Mouse (Mus musculus) midbrain, postnatal 0 days (tissue): ENCODE data around the gene Med21. TPM values are rescaled to one million over a fixed set of nuclear protein-coding genes. Genes with fewer than 3 reads are reported as not detected.
A peak's percentile ranks its signal among the peaks of the same experiment; 100 is the strongest.

Experiments
- ATAC-seq: fragments of 200-750 bp; cut with Nextera tagmentation; 2 replicates; pipeline ENCODE4 v1.8.0; 2017; ENCODE audit warnings: moderate number of reproducible peaks, mild to moderate bottlenecking, moderate TSS enrichment, moderate library complexity; ENCODE audit not compliant: low FRiP score
- DNase-seq: peaks from one replicate; pipeline ENCODE4 v3.0.0-alpha.2; 2015; ENCODE audit warnings: low spot score
- H3K27ac ChIP-seq: fragments of 300-500 bp; sonication (generic); 2 replicates; pipeline ENCODE4 v1.5.1; 2014; ENCODE audit warnings: low read depth, mild to moderate bottlenecking, low read length, mixed read lengths
- H3K27me3 ChIP-seq: fragments of 300-500 bp; sonication (generic); 2 replicates; pipeline ENCODE4 v1.6.1; 2014; ENCODE audit warnings: low read length, control low read depth, mixed read lengths; ENCODE audit not compliant: insufficient read depth
- H3K36me3 ChIP-seq: fragments of 300-500 bp; sonication (generic); 2 replicates; pipeline ENCODE4 v1.6.1; 2014; ENCODE audit warnings: low read length, control low read depth, mixed read lengths; ENCODE audit not compliant: insufficient read depth
- H3K4me1 ChIP-seq: fragments of 300-500 bp; sonication (generic); 2 replicates; pipeline ENCODE4 v1.6.1; 2014; ENCODE audit warnings: mild to moderate bottlenecking, control low read depth, antibody characterized with exemption, low read length, mixed read lengths; ENCODE audit not compliant: insufficient read depth
- H3K4me2 ChIP-seq: fragments of 300-500 bp; sonication (generic); 2 replicates; pipeline ENCODE4 v1.6.1; 2014; ENCODE audit warnings: low read depth, mild to moderate bottlenecking, low read length, mixed read lengths; ENCODE audit not compliant: poor library complexity, severe bottlenecking
- H3K4me3 ChIP-seq: fragments of 300-500 bp; sonication (generic); 2 replicates; pipeline ENCODE4 v1.5.1; 2014; ENCODE audit warnings: low read depth, mild to moderate bottlenecking, low read length, moderate library complexity
- H3K9ac ChIP-seq: fragments of 300-500 bp; sonication (generic); replicated peaks from 2 replicates; pipeline ENCODE4 v1.6.1; 2014; ENCODE audit warnings: mild to moderate bottlenecking, low read length, moderate library complexity, mixed read lengths; ENCODE audit not compliant: poor library complexity, severe bottlenecking
- H3K9me3 ChIP-seq: fragments of 300-500 bp; sonication (generic); 2 replicates; pipeline ENCODE4 v1.6.1; 2016; ENCODE audit warnings: low read length, control low read depth
- CTCF ChIP-seq: IDR thresholded peaks from 2 replicates; pipeline ENCODE4 v1.5.1; 2016; ENCODE audit warnings: antibody characterized with exemption, mild to moderate bottlenecking
- WGBS: fragments of 180-500 bp; shearing (Covaris S2); extraction: QIAGEN DNeasy Blood & Tissue Kit; methylation state at CpG from one replicate; pipeline ENCODE4 v1.1.7; 2014; 5-methylcytosine and 5-hydroxymethylcytosine counted together
- polyA plus RNA-seq: library from polyadenylated mRNA; unstranded; fragments of >200 nt; fragmentation: Nextera tagmentation; extraction: Ambion mirVana; gene quantifications from 2 replicates; pipeline ENCODE4 v1.2.1, GENCODE M21; 2015
- total RNA-seq: library from RNA; depleted of rRNA; stranded (reverse); fragments of >200 nt; gene quantifications from 2 replicates; pipeline ENCODE4 v1.2.3, GENCODE M21; 2014

The Med21 gene
- total and polyA plus RNA-seq, 2 experiments from 2014 or later = 34.6 to 101 TPM

DNA sequence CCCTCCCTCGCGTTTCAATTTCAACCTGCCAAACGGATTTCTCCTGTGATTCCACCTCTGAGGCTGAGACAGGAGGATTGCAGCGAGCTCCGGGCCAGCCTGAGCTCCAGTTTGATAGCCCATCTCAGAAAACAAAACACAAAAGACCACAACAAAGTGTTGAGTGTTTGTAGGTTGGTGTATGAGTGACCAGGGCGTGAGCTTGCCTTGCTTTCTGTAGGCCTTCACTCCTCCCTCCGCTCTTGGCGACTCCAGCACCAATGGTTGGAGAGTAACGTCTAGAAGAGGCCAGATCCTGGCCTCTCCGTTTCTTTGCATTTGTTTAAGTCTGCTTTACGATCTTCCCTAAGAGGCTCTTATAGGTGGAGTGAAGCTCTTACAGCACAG lies 830 bp downstream of the Med21 start:
- Histone ChIP-seq H3K27me3 (no peaks in the 10 kb centered on the region), H3K9ac (peak overlapping the region; percentile 81), H3K4me3 (peak overlapping the region; percentile 83), H3K36me3 (no peaks in the 10 kb centered on the region), H3K4me1 (no peaks in the 10 kb centered on the region; the same call in 1 of the 2 replicates), H3K4me2 (peak overlapping the region; percentile 84), H3K9me3 (no peaks in the 10 kb centered on the region), H3K27ac (peak overlapping the region; percentile 79; the same call in 1 of the 2 replicates)
- DNase-seq = no peak
- no peak for TF ChIP-seq CTCF
- WGBS = 43% methylated on average over 11 of the region's 11 CpGs
- ATAC-seq = no peak

DNA sequence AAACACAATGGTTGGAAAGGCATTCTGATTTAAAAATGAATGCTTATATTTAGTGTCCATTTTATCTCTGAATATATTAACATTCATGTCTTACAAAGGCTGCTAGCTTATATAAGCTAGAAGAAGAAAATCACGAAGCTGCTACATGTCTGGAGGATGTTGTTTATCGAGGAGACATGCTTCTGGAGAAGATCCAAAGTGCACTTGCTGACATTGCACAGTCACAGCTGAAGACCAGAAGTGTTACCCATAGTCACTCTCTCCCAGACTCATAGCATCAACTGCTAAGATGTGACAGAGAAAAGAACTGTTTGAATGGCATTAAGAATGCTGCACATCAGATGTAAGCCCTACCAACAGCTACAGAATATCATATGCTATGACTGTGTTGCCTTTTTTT lies 7.7 kb downstream of the Med21 start:
- Histone ChIP-seq H3K9ac (no peak overlapping the region), H3K4me3 (no peak overlapping the region), H3K36me3 (no peaks in the 10 kb centered on the region), H3K9me3 (no peaks in the 10 kb centered on the region), H3K4me2 (no peak overlapping the region), H3K4me1 (no peaks in the 10 kb centered on the region), H3K27ac (no peak overlapping the region), H3K27me3 (no peaks in the 10 kb centered on the region)
- ATAC-seq = no peak
- TF ChIP-seq CTCF = no peak
- WGBS = 93% methylated on average over 2 of the region's 2 CpGs
- DNase-seq = no peak

DNA sequence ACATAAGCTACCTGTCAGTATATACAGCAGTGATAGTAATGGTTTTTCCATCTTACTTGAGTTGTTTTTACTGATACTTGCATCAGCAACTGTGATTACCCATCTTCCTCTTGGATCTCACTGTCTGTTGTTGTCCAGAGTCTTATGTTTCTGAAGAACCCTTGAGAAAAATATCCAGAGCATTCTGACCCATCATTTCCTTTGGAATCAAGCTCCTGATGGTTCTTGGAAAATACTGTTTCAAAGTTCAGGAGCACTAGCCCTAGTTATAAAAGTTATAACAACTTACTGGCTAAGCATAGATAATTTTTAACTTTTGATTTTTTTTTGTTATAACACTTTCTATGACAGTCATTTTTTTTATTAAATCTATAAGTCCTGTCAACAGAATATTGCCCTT lies 9.1 kb downstream of the Med21 start:
- Histone ChIP-seq H3K9ac (no peak overlapping the region), H3K27me3 (no peaks in the 10 kb centered on the region), H3K4me3 (no peak overlapping the region), H3K4me1 (no peaks in the 10 kb centered on the region), H3K4me2 (no peak overlapping the region), H3K36me3 (no peaks in the 10 kb centered on the region), H3K9me3 (no peaks in the 10 kb centered on the region), H3K27ac (no peak overlapping the region)
- ATAC-seq = no peak
- no peak for TF ChIP-seq CTCF
- DNase-seq = no peak

DNA sequence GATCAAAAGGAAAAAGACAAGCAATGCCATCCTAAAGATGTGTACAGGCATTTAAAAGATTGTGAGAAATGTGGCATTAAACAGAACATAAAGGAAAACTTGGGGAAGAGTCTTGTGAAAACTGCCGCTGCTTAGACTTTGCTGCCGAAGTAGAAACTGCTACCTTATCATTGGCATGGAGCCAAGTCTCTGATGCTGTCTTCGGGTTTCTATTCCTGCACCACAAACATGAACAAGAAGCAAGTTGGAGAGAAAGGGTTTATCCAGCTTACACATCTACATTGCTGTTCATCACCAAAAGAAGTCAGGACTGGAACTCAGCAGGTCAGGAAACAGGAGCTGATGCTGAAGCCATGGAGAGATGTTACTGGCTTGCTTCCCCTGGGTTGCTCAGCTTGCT lies 10.8 kb downstream of the Med21 start:
- TF ChIP-seq CTCF = no peak
- ATAC-seq (no peak), DNase-seq (no peak)
- Histone ChIP-seq H3K36me3 (no peaks in the 10 kb centered on the region), H3K27me3 (no peaks in the 10 kb centered on the region), H3K27ac (no peak overlapping the region), H3K9ac (no peak overlapping the region), H3K4me2 (no peak overlapping the region), H3K4me1 (no peaks in the 10 kb centered on the region), H3K9me3 (no peaks in the 10 kb centered on the region), H3K4me3 (no peak overlapping the region)
- 87% methylated on average over 3 of the region's 3 CpGs for WGBS

DNA sequence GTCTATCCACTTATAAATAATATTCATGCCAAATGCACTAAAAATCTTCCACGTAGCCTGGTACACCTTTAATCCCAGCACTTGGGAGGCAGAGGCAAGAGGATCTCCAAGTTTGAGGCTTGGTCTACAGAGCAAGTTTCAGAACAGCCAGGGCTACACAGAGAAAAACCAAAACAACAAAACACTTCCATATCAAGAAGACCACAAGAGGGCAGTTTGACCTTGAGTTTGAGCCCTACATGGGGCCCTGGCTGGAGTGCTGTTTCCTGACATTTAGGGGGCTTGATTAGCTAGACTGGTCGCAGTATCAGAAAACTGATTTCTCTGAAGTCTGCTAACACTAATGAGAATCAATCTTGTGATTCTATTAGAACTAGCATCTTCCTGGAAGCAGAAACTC lies 18.2 kb downstream of the Med21 start:
- Histone ChIP-seq H3K27ac (no peak overlapping the region), H3K4me3 (no peak overlapping the region), H3K9me3 (no peaks in the 10 kb centered on the region), H3K36me3 (no peaks in the 10 kb centered on the region), H3K4me1 (no peaks in the 10 kb centered on the region), H3K4me2 (no peak overlapping the region), H3K9ac (no peak overlapping the region), H3K27me3 (no peaks in the 10 kb centered on the region)
- TF ChIP-seq CTCF = peak; percentile 65
- DNase-seq (peak; percentile 28), ATAC-seq (no peak)
- 70% methylated on average over 2 of the region's 2 CpGs for WGBS

DNA sequence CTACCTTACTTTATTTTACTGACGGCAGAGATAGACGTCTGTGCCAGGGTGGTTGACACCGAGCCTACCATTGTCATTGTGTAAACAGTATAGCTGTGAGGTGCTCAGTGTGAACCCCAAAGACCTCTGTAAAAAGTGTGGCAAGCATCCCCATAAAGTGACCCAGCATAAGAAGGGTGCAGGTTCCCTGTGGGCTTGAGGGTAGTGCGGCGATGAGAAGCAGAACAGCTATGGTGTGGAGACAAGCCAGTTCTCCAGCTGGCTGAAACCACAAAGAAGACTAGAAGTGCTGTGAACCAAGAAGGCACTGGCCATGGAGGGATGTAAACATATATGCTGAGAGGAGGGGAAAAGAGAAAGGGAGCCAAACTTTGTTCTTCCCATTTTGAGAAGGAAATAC lies 19.3 kb downstream of the Med21 start:
- DNase-seq (no peak), ATAC-seq (no peak)
- no peak for TF ChIP-seq CTCF
- Histone ChIP-seq H3K27ac (no peak overlapping the region), H3K9me3 (no peaks in the 10 kb centered on the region), H3K4me3 (no peak overlapping the region), H3K9ac (no peak overlapping the region), H3K4me1 (no peaks in the 10 kb centered on the region), H3K27me3 (no peaks in the 10 kb centered on the region), H3K4me2 (no peak overlapping the region), H3K36me3 (no peaks in the 10 kb centered on the region)
- WGBS = 86% methylated on average over 5 of the region's 5 CpGs
